Mouse (Mus musculus) heart, embryonic 11.5 days (tissue): ENCODE results near the gene Nhej1. TPM values are rescaled to one million over a fixed set of nuclear protein-coding genes. Genes with fewer than 3 reads are reported as not detected.

Experiments used
- ATAC-seq: fragments of 200-750 bp; cut with Nextera tagmentation; replicated peaks from 2 replicates; pipeline ENCODE4 v1.8.0; 2017; ENCODE audit warnings: moderate library complexity; ENCODE audit not compliant: insufficient number of reproducible peaks, low FRiP score, low TSS enrichment
- H3K27ac ChIP-seq: fragments of 300-500 bp; sonication (generic); 2 replicates; pipeline ENCODE4 v1.5.1; 2014; ENCODE audit warnings: mild to moderate bottlenecking, low read depth, low read length
- H3K27me3 ChIP-seq: fragments of 300-500 bp; sonication (generic); 2 replicates; pipeline ENCODE4 v1.6.1; 2014; ENCODE audit warnings: mild to moderate bottlenecking, low read length, mixed read lengths; ENCODE audit not compliant: control insufficient read depth, insufficient read depth
- H3K36me3 ChIP-seq: fragments of 300-500 bp; sonication (generic); 2 replicates; pipeline ENCODE4 v1.6.1; 2014; ENCODE audit warnings: mild to moderate bottlenecking, low read length, moderate library complexity, mixed read lengths; ENCODE audit not compliant: control insufficient read depth, insufficient read depth
- H3K4me1 ChIP-seq: fragments of 300-500 bp; sonication (generic); 2 replicates; pipeline ENCODE4 v1.6.1; 2014; ENCODE audit warnings: low read length; ENCODE audit not compliant: control insufficient read depth, insufficient read depth
- H3K4me2 ChIP-seq: fragments of 300-500 bp; sonication (generic); 2 replicates; pipeline ENCODE4 v1.6.1; 2014; ENCODE audit warnings: mild to moderate bottlenecking, moderate library complexity
- H3K4me3 ChIP-seq: fragments of 300-500 bp; sonication (generic); 2 replicates; pipeline ENCODE4 v1.5.1; 2014; ENCODE audit warnings: low read depth, low read length
- H3K9ac ChIP-seq: fragments of 300-500 bp; sonication (generic); 2 replicates; pipeline ENCODE4 v1.6.1; 2014; ENCODE audit warnings: mild to moderate bottlenecking, low read depth, low read length, moderate library complexity
- H3K9me3 ChIP-seq: fragments of 300-500 bp; sonication (generic); replicated peaks from 2 replicates; pipeline ENCODE4 v1.6.1; 2016; ENCODE audit warnings: low read length; ENCODE audit not compliant: control insufficient read depth
- WGBS: fragments of 180-500 bp; shearing (Covaris S2); extraction: QIAGEN DNeasy Blood & Tissue Kit; methylation state at CpG from one replicate; pipeline ENCODE4 v1.1.7; 2014; ENCODE audit not compliant: insufficient replicate concordance; 5-methylcytosine and 5-hydroxymethylcytosine counted together
- polyA plus RNA-seq: library from polyadenylated mRNA; unstranded; fragments of >200 nt; fragmentation: Nextera tagmentation; extraction: Ambion mirVana; gene quantifications from 2 replicates; pipeline ENCODE4 v1.2.1, GENCODE M21; 2014

The Nhej1 gene
- polyA plus RNA-seq, 1 experiment from 2014 or later: 7.6 TPM

- no peaks in the 10 kb centered on the region for H3K27me3 ChIP-seq
- no peaks in the 10 kb centered on the region for H3K4me1 ChIP-seq
- no peak for ATAC-seq
- WGBS: 80% methylated on average over 8 of the region's 8 CpGs
- no peak overlapping the region for H3K4me3 ChIP-seq
- H3K36me3 ChIP-seq: no peaks in the 10 kb centered on the region
- no peak overlapping the region for H3K4me2 ChIP-seq
- no peak overlapping the region for H3K9ac ChIP-seq
- no peaks in the 10 kb centered on the region for H3K9me3 ChIP-seq
- H3K27ac ChIP-seq: no peak overlapping the region
Observed at GRCm38 (mm10) chr1:74977001-74977400, 148.0 kb downstream of the Nhej1 start.

GRCm38 (mm10) chr1:74975936-74976335, 149.1 kb downstream of the Nhej1 start:
- Histone ChIP-seq H3K9me3 (no peaks in the 10 kb centered on the region), H3K4me2 (no peak overlapping the region), H3K27ac (no peak overlapping the region), H3K4me1 (no peaks in the 10 kb centered on the region), H3K27me3 (no peaks in the 10 kb centered on the region), H3K4me3 (no peak overlapping the region), H3K36me3 (no peaks in the 10 kb centered on the region), H3K9ac (no peak overlapping the region)
- 79% methylated on average over 1 of the region's 1 CpGs for WGBS
- ATAC-seq: no peak

- H3K36me3 ChIP-seq: no peaks in the 10 kb centered on the region
- H3K27me3 ChIP-seq: no peaks in the 10 kb centered on the region
- ATAC-seq: no peak
- H3K4me2 ChIP-seq: no peak overlapping the region
- H3K9ac ChIP-seq: no peak overlapping the region
- no peaks in the 10 kb centered on the region for H3K4me1 ChIP-seq
- no peaks in the 10 kb centered on the region for H3K9me3 ChIP-seq
- no peak overlapping the region for H3K27ac ChIP-seq
- H3K4me3 ChIP-seq: no peak overlapping the region
- 70% methylated on average over 6 of the region's 6 CpGs for WGBS
Observed at GRCm38 (mm10) chr1:74973590-74973989, 151.4 kb downstream of the Nhej1 start.

- no peak for ATAC-seq
- Histone ChIP-seq H3K9ac (no peak overlapping the region), H3K36me3 (no peaks in the 10 kb centered on the region), H3K27ac (no peak overlapping the region), H3K4me3 (no peak overlapping the region), H3K9me3 (no peaks in the 10 kb centered on the region), H3K27me3 (no peaks in the 10 kb centered on the region), H3K4me2 (no peak overlapping the region), H3K4me1 (no peaks in the 10 kb centered on the region)
- 70% methylated on average over 4 of the region's 4 CpGs for WGBS
Observed at GRCm38 (mm10) chr1:74971353-74972050, 153.5 kb downstream of the Nhej1 start.

- Histone ChIP-seq H3K9ac (no peak overlapping the region), H3K4me3 (no peak overlapping the region), H3K4me1 (0 out of 2 replicates have a peak, but pooled peaks cover 4% of the 10 kb centered on the region), H3K9me3 (no peaks in the 10 kb centered on the region), H3K4me2 (no peak overlapping the region), H3K27me3 (peaks cover 6% of the 10 kb centered on the region), H3K27ac (no peak overlapping the region), H3K36me3 (no peaks in the 10 kb centered on the region)
- WGBS: 39% methylated on average over 8 of the region's 8 CpGs
- no peak for ATAC-seq
Observed at GRCm38 (mm10) chr1:74967962-74968580, 156.9 kb downstream of the Nhej1 start.

- H3K4me2 ChIP-seq: peak overlapping the region; percentile 59
- peak overlapping the region; percentile 56 for H3K9ac ChIP-seq
- H3K9me3 ChIP-seq: no peaks in the 10 kb centered on the region
- peaks cover 10% of the 10 kb centered on the region for H3K27me3 ChIP-seq
- no peaks in the 10 kb centered on the region for H3K36me3 ChIP-seq
- 22% methylated on average over 16 of the region's 16 CpGs for WGBS
- no peak for ATAC-seq
- H3K4me3 ChIP-seq: peak overlapping the region; percentile 19; the same call in 1 of the 2 replicates
- H3K4me1 ChIP-seq: 0 out of 2 replicates have a peak, but pooled peaks cover 4% of the 10 kb centered on the region
- H3K27ac ChIP-seq: no peak overlapping the region
Observed at GRCm38 (mm10) chr1:74964494-74965215, 160.3 kb downstream of the Nhej1 start.

- Histone ChIP-seq H3K4me2 (no peak overlapping the region), H3K27me3 (peaks cover 12% of the 10 kb centered on the region), H3K9me3 (no peaks in the 10 kb centered on the region), H3K4me3 (no peak overlapping the region), H3K36me3 (no peaks in the 10 kb centered on the region), H3K27ac (no peak overlapping the region), H3K9ac (no peak overlapping the region), H3K4me1 (0 out of 2 replicates have a peak, but pooled peaks cover 4% of the 10 kb centered on the region)
- WGBS: 82% methylated on average over 5 of the region's 5 CpGs
- no peak for ATAC-seq
Observed at GRCm38 (mm10) chr1:74962853-74963227, 162.2 kb downstream of the Nhej1 start.

GRCm38 (mm10) chr1:74962126-74962852, 162.7 kb downstream of the Nhej1 start:
- WGBS: 66% methylated on average over 5 of the region's 5 CpGs
- H3K36me3 ChIP-seq: no peaks in the 10 kb centered on the region
- H3K4me3 ChIP-seq: no peak overlapping the region
- 0 out of 2 replicates have a peak, but pooled peaks cover 4% of the 10 kb centered on the region for H3K4me1 ChIP-seq
- ATAC-seq: no peak
- H3K27me3 ChIP-seq: peaks cover 16% of the 10 kb centered on the region
- no peak overlapping the region for H3K4me2 ChIP-seq
- H3K27ac ChIP-seq: no peak overlapping the region
- H3K9me3 ChIP-seq: no peaks in the 10 kb centered on the region
- no peak overlapping the region for H3K9ac ChIP-seq
